Mouse (Mus musculus) neural tube, embryonic 13.5 days (tissue): ENCODE measurements at regions not wholly inside any gene's neighbourhood (a gene's known extent, or its start where the extent isn't known, plus 50 kb on each side); places are given as distances from the start of the nearest gene placed in this dataset.

Experiments
- ATAC-seq: fragments of 200-750 bp; cut with Nextera tagmentation; 2 replicates; pipeline ENCODE4 v1.8.0; 2017; ENCODE audit warnings: low read depth, mild to moderate bottlenecking, moderate TSS enrichment, moderate library complexity
- H3K27ac ChIP-seq: fragments of 300-500 bp; sonication (generic); replicated peaks from 2 replicates; pipeline ENCODE4 v1.5.1; 2015; ENCODE audit warnings: moderate library complexity, mild to moderate bottlenecking, inconsistent platforms
- H3K27me3 ChIP-seq: fragments of 300-500 bp; sonication (generic); 2 replicates; pipeline ENCODE4 v1.6.1; 2015; ENCODE audit warnings: mild to moderate bottlenecking, inconsistent platforms
- H3K36me3 ChIP-seq: fragments of 300-500 bp; sonication (generic); 2 replicates; pipeline ENCODE4 v1.6.1; 2015; ENCODE audit warnings: mild to moderate bottlenecking, inconsistent platforms
- H3K4me1 ChIP-seq: fragments of 300-500 bp; sonication (generic); replicated peaks from 2 replicates; pipeline ENCODE4 v1.6.1; 2015; ENCODE audit warnings: inconsistent platforms
- H3K4me2 ChIP-seq: fragments of 300-500 bp; sonication (generic); 2 replicates; pipeline ENCODE4 v1.6.1; 2015; ENCODE audit warnings: inconsistent platforms, mild to moderate bottlenecking, moderate library complexity
- H3K4me3 ChIP-seq: fragments of 300-500 bp; sonication (generic); 2 replicates; pipeline ENCODE4 v1.5.1; 2015; ENCODE audit warnings: mild to moderate bottlenecking, inconsistent platforms
- H3K9ac ChIP-seq: fragments of 300-500 bp; sonication (generic); 2 replicates; pipeline ENCODE4 v1.6.1; 2015; ENCODE audit warnings: moderate library complexity, mild to moderate bottlenecking, inconsistent platforms
- H3K9me3 ChIP-seq: fragments of 300-500 bp; sonication (generic); 2 replicates; pipeline ENCODE4 v1.6.1; 2016; ENCODE audit warnings: inconsistent platforms
- WGBS: fragments of 180-500 bp; shearing (Covaris S2); methylation state at CpG from one replicate; pipeline ENCODE4 v1.1.7; 2015; 5-methylcytosine and 5-hydroxymethylcytosine counted together

- no peak overlapping the region for H3K4me3 ChIP-seq
- no peak overlapping the region for H3K4me2 ChIP-seq
- H3K27me3 ChIP-seq = no peaks in the 10 kb centered on the region
- H3K4me1 ChIP-seq = no peaks in the 10 kb centered on the region
- H3K9me3 ChIP-seq = no peaks in the 10 kb centered on the region
- H3K27ac ChIP-seq = no peak overlapping the region
- no peak overlapping the region for H3K9ac ChIP-seq
- WGBS = 88% methylated on average over 4 of the region's 4 CpGs
- H3K36me3 ChIP-seq = no peaks in the 10 kb centered on the region
- no peak for ATAC-seq
These were observed 114.5 kb downstream of the Dusp6 start for GRCm38 (mm10) chr10:99377548-99377947.

GRCm38 (mm10) chr10:99379156-99379555 is 116.1 kb downstream of the Dusp6 start:
- no peak overlapping the region for H3K4me2 ChIP-seq
- H3K9ac ChIP-seq = no peak overlapping the region
- WGBS = 59% methylated on average over 1 of the region's 1 CpGs
- H3K4me3 ChIP-seq = no peak overlapping the region
- no peaks in the 10 kb centered on the region for H3K36me3 ChIP-seq
- H3K9me3 ChIP-seq = no peaks in the 10 kb centered on the region
- H3K27me3 ChIP-seq = no peaks in the 10 kb centered on the region
- no peaks in the 10 kb centered on the region for H3K4me1 ChIP-seq
- ATAC-seq = no peak
- H3K27ac ChIP-seq = no peak overlapping the region

- 86% methylated on average over 4 of the region's 4 CpGs for WGBS
- Histone ChIP-seq H3K4me2 (no peak overlapping the region), H3K9me3 (no peaks in the 10 kb centered on the region), H3K4me3 (no peak overlapping the region), H3K27ac (no peak overlapping the region), H3K27me3 (no peaks in the 10 kb centered on the region), H3K4me1 (no peaks in the 10 kb centered on the region), H3K36me3 (no peaks in the 10 kb centered on the region), H3K9ac (no peak overlapping the region)
- ATAC-seq = no peak
These were observed 117.1 kb downstream of the Dusp6 start for GRCm38 (mm10) chr10:99380170-99380569.

- WGBS = 60% methylated on average over 4 of the region's 4 CpGs
- H3K27ac ChIP-seq = no peak overlapping the region
- ATAC-seq = no peak
- no peaks in the 10 kb centered on the region for H3K4me1 ChIP-seq
- no peak overlapping the region for H3K9ac ChIP-seq
- no peaks in the 10 kb centered on the region for H3K9me3 ChIP-seq
- no peak overlapping the region for H3K4me2 ChIP-seq
- H3K36me3 ChIP-seq = no peaks in the 10 kb centered on the region
- H3K27me3 ChIP-seq = no peaks in the 10 kb centered on the region
- H3K4me3 ChIP-seq = no peak overlapping the region
These were observed 120.0 kb downstream of the Dusp6 start for GRCm38 (mm10) chr10:99383028-99383427.

GRCm38 (mm10) chr10:99384366-99384765 is 121.3 kb downstream of the Dusp6 start:
- Histone ChIP-seq H3K27me3 (no peaks in the 10 kb centered on the region), H3K36me3 (no peaks in the 10 kb centered on the region), H3K9me3 (no peaks in the 10 kb centered on the region), H3K27ac (no peak overlapping the region), H3K9ac (no peak overlapping the region), H3K4me1 (no peaks in the 10 kb centered on the region), H3K4me2 (no peak overlapping the region), H3K4me3 (no peak overlapping the region)
- 93% methylated on average over 6 of the region's 6 CpGs for WGBS
- ATAC-seq = no peak

- no peak for ATAC-seq
- H3K9me3 ChIP-seq = no peaks in the 10 kb centered on the region
- no peak overlapping the region for H3K4me3 ChIP-seq
These were observed 121.8 kb downstream of the Dusp6 start for GRCm38 (mm10) chr10:99384851-99385250.

GRCm38 (mm10) chr10:99385854-99386253 is 122.8 kb downstream of the Dusp6 start:
- no peaks in the 10 kb centered on the region for H3K4me1 ChIP-seq
- no peaks in the 10 kb centered on the region for H3K9me3 ChIP-seq
- H3K4me3 ChIP-seq = no peak overlapping the region
- no peaks in the 10 kb centered on the region for H3K27me3 ChIP-seq
- no peak overlapping the region for H3K4me2 ChIP-seq
- 86% methylated on average over 6 of the region's 6 CpGs for WGBS
- no peak overlapping the region for H3K9ac ChIP-seq
- no peak for ATAC-seq
- H3K36me3 ChIP-seq = no peaks in the 10 kb centered on the region
- no peak overlapping the region for H3K27ac ChIP-seq

More at GRCm38 (mm10) chr10:99384851-99385250, 121.8 kb downstream of the Dusp6 start:
- Histone ChIP-seq H3K27ac (no peak overlapping the region), H3K4me2 (no peak overlapping the region), H3K27me3 (no peaks in the 10 kb centered on the region), H3K36me3 (no peaks in the 10 kb centered on the region), H3K4me1 (no peaks in the 10 kb centered on the region), H3K9ac (no peak overlapping the region)
- WGBS = 74% methylated on average over 4 of the region's 4 CpGs

GRCm38 (mm10) chr10:99388526-99388925 is 125.5 kb downstream of the Dusp6 start:
- Histone ChIP-seq H3K4me1 (no peaks in the 10 kb centered on the region), H3K9me3 (no peaks in the 10 kb centered on the region), H3K9ac (no peak overlapping the region), H3K4me2 (no peak overlapping the region), H3K27me3 (no peaks in the 10 kb centered on the region), H3K36me3 (no peaks in the 10 kb centered on the region), H3K4me3 (no peak overlapping the region), H3K27ac (no peak overlapping the region)
- WGBS = 93% methylated on average over 7 of the region's 7 CpGs
- ATAC-seq = no peak

GRCm38 (mm10) chr10:99388986-99389385 is 126.0 kb downstream of the Dusp6 start:
- H3K27me3 ChIP-seq = no peaks in the 10 kb centered on the region
- no peaks in the 10 kb centered on the region for H3K4me1 ChIP-seq
- H3K27ac ChIP-seq = no peak overlapping the region
- no peaks in the 10 kb centered on the region for H3K9me3 ChIP-seq
- no peak for ATAC-seq
- no peak overlapping the region for H3K4me3 ChIP-seq
- 75% methylated on average over 8 of the region's 8 CpGs for WGBS
- no peaks in the 10 kb centered on the region for H3K36me3 ChIP-seq
- H3K4me2 ChIP-seq = no peak overlapping the region
- H3K9ac ChIP-seq = no peak overlapping the region

GRCm38 (mm10) chr10:99390609-99391183 is 127.7 kb downstream of the Dusp6 start:
- Histone ChIP-seq H3K9me3 (no peaks in the 10 kb centered on the region), H3K27ac (no peak overlapping the region), H3K4me2 (no peak overlapping the region), H3K4me1 (no peaks in the 10 kb centered on the region), H3K27me3 (no peaks in the 10 kb centered on the region), H3K9ac (no peak overlapping the region), H3K4me3 (no peak overlapping the region), H3K36me3 (no peaks in the 10 kb centered on the region)
- no peak for ATAC-seq
- 50% methylated on average over 7 of the region's 7 CpGs for WGBS

- no peak overlapping the region for H3K4me2 ChIP-seq
- H3K9me3 ChIP-seq = no peaks in the 10 kb centered on the region
- no peaks in the 10 kb centered on the region for H3K27me3 ChIP-seq
- no peak overlapping the region for H3K27ac ChIP-seq
- no peak for ATAC-seq
- no peaks in the 10 kb centered on the region for H3K4me1 ChIP-seq
- no peaks in the 10 kb centered on the region for H3K36me3 ChIP-seq
- H3K9ac ChIP-seq = no peak overlapping the region
- WGBS = 93% methylated on average over 6 of the region's 6 CpGs
- H3K4me3 ChIP-seq = no peak overlapping the region
These were observed 128.7 kb downstream of the Dusp6 start for GRCm38 (mm10) chr10:99391725-99392124.

- H3K27me3 ChIP-seq = no peaks in the 10 kb centered on the region
- H3K9me3 ChIP-seq = 0 out of 2 replicates have a peak, but pooled peaks cover 4% of the 10 kb centered on the region
- no peak overlapping the region for H3K4me3 ChIP-seq
- H3K4me2 ChIP-seq = no peak overlapping the region
- WGBS = 84% methylated on average over 5 of the region's 5 CpGs
- no peak overlapping the region for H3K27ac ChIP-seq
- no peaks in the 10 kb centered on the region for H3K36me3 ChIP-seq
- ATAC-seq = no peak
- no peak overlapping the region for H3K9ac ChIP-seq
- H3K4me1 ChIP-seq = no peaks in the 10 kb centered on the region
These were observed 129.9 kb downstream of the Dusp6 start for GRCm38 (mm10) chr10:99392979-99393378.

- WGBS = 72% methylated on average over 8 of the region's 8 CpGs
- H3K27me3 ChIP-seq = no peaks in the 10 kb centered on the region
- no peaks in the 10 kb centered on the region for H3K36me3 ChIP-seq
- no peak overlapping the region for H3K9ac ChIP-seq
- no peak overlapping the region for H3K4me3 ChIP-seq
- H3K27ac ChIP-seq = no peak overlapping the region
- no peak overlapping the region for H3K4me2 ChIP-seq
- no peak for ATAC-seq
- no peaks in the 10 kb centered on the region for H3K4me1 ChIP-seq
- H3K9me3 ChIP-seq = 0 out of 2 replicates have a peak, but pooled peaks cover 8% of the 10 kb centered on the region
These were observed 130.5 kb downstream of the Dusp6 start for GRCm38 (mm10) chr10:99393523-99393922.
